Mouse (Mus musculus): ENCODE measurements around the gene Scgb2b11.
"Not testable (repeated sequence)": the region's sequence is repeated elsewhere in the genome, so short reads cannot be mapped to it uniquely, and the experiment has no call there.

Gene Scgb2b11

GRCm38 (mm10) chr7:32211045-32211444, at the start of gene Scgb2b11:
TSS of gene Scgb2b11 (minus strand) at chr7:32211145.
- not testable (repeated sequence) for DNase-seq

GRCm38 (mm10) chr7:32222540-32222939, 11.6 kb upstream of the Scgb2b11 start, which contains the start of gene Scgb1b11:
TSS of gene Scgb1b11 (plus strand) at chr7:32222840.
- not testable (repeated sequence) for DNase-seq
